Mouse (Mus musculus): ENCODE measurements around the gene Hist1h2ae.
A peak's percentile ranks its signal among the peaks of the same experiment; 100 is the strongest.
"Not testable (repeated sequence)": the region's sequence is repeated elsewhere in the genome, so short reads cannot be mapped to it uniquely, and the experiment has no call there.

The Hist1h2ae gene

DNA sequence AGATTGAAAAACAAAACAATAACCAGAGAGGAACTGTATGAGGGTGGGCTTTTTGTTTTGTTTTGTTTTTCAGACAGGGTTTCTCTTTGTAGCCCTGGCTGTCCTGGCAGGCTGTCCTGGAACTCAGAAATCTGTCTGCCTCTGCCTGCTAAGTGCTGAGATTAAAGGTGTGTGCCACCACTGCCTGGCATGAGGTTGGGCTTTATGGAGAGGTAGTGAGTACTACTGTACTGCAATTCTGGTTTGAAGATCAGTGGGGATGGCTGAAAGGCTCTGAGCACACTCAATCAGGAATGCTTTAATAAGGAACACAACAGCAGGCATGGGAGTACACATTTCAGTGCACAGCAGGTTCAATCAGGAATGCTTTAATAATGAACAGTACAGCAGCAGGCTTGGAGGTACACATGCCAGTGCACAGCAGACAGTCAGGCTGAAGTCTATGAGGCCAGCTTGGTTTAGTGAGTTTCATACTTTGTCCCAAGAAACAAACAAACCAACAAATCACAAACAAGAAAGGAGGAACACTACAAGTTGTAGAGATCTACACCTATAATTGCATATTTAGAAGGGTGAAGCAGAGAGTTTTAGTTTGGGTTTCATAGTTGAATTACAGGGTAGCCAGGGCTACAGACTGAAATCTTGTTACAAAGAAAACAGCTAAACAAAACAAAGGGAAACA, 12.5 kb upstream of the Hist1h2ae start:
- DNase-seq (ENCODE audit: low spot score in 2 of 2): no peak

- no peak for DNase-seq (ENCODE audit: low spot score in 2 of 2)
These were observed 11.4 kb upstream of the Hist1h2ae start for GRCm38 (mm10) chr13:23582219-23583056.

DNA sequence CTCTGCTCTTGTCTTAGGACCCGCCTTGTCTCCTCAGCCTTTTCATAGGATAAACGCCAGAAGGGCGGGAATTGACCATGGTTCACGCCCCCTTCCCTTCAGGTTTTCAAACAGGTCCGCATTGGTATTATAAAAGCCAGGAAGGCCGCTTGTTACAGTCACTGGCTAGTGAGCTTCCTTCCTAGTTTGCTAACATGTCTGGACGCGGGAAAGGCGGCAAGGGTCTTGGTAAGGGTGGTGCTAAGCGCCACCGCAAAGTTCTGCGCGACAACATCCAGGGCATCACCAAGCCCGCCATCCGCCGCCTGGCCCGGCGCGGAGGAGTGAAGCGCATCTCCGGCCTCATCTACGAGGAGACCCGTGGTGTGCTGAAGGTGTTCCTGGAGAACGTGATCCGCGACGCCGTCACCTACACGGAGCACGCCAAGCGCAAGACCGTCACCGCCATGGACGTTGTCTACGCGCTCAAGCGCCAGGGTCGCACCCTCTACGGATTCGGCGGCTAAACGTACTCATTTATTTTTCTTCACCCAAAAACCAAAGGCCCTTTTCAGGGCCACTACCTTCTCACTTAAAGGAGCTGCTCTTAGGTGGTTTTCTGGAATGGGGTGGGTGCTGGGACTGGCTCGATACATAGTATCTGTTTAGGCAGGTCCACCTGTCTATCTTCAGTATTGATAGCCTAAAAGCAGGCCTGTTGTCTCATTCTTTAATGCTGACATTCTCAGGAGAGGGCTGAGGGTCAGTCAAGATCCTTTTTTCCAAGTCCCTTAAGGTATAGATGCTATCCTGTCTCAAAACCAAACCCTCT, 10.6 kb upstream of the Hist1h2ae start, which contains the start of gene Hist1h4d:
Gene Hist1h4d, plus strand, starts transcription at position 191 of the 811 bp plus-strand sequence.
- peak; percentile 77 to 95 for DNase-seq (ENCODE audit: low spot score in 2 of 2)

DNA sequence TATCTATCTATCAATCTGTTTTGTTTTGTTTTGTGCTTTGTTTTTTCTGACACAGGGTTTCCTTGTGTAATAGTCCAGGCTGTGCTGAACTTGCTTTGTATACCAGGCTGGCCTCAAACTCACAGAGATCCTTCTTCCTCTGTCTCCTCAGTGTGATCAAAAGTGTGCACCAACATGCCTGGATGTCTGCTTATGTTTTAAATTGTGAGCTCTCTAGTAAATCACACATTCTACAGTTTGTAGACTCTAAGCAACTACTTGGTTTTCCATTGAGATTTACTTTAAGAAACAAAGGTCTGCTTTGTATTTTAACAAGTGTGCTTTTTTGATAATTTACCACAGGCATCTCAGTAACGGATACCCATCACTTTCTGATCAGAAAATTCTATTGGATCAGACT, 6.8 kb upstream of the Hist1h2ae start:
- no peak for DNase-seq (ENCODE audit: low spot score in 2 of 2)

DNA sequence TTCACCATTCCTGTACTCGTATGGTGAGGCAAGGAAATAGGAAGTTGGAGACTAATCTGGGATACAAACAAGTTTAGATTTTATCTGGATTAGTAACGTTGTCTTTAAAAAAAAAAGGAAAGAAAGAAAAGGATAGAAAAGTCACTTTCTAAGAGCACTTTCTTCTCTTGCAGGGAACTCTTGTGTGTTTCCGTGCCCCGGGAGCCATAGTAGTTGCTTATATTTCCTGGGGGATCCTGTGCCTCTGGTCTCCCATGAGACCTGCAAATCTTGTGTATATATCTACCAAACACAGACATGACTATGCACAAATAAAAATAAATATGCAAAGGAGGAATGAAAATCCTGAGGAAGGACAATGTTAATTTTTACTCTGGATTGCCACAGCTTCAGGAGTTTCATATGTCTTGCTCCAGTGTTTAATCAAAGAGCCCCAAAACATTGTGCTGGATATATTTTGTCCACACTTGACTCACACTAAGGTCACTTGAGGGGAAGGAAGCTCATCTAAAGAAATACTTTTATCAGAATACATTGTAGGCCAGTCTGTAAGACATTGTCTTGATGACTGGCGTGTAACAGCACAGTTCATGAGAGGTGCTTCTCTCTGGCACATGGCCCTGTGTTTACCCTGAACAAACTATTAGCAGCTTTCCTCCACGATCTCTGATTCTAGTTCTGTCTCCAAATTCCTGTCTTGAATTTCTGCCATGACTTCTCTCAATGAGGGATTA, 6.1 kb upstream of the Hist1h2ae start:
- DNase-seq (ENCODE audit: low spot score in 2 of 2): no peak

- no peak for DNase-seq (ENCODE audit: low spot score in 2 of 2)
These were observed 5.4 kb upstream of the Hist1h2ae start for GRCm38 (mm10) chr13:23576351-23576881.

DNA sequence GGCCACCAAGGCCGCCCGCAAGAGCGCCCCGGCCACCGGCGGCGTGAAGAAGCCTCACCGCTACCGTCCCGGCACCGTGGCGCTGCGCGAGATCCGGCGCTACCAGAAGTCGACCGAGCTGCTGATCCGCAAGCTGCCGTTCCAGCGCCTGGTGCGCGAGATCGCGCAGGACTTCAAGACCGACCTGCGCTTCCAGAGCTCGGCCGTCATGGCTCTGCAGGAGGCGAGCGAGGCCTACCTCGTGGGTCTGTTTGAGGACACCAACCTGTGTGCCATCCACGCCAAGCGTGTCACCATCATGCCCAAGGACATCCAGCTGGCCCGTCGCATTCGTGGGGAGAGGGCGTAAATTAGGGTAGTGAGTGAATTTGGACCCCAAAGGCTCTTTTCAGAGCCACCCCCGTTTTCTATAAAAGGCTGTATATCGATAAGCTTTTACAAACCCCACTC, 4.9 kb upstream of the Hist1h2ae start:
- DNase-seq (ENCODE audit: low spot score in 2 of 2): not testable (repeated sequence)

- DNase-seq (ENCODE audit: low spot score in 2 of 2): no peak
These were observed 4.3 kb upstream of the Hist1h2ae start, which contains the start of gene Hist1h3d for GRCm38 (mm10) chr13:23575271-23575851. Hist1h3d (plus strand) TSS chr13:23575763.

- DNase-seq (ENCODE audit: low spot score in 2 of 2): not testable (repeated sequence)
These were observed 3.6 kb upstream of the Hist1h2ae start for GRCm38 (mm10) chr13:23574546-23575170.

DNA sequence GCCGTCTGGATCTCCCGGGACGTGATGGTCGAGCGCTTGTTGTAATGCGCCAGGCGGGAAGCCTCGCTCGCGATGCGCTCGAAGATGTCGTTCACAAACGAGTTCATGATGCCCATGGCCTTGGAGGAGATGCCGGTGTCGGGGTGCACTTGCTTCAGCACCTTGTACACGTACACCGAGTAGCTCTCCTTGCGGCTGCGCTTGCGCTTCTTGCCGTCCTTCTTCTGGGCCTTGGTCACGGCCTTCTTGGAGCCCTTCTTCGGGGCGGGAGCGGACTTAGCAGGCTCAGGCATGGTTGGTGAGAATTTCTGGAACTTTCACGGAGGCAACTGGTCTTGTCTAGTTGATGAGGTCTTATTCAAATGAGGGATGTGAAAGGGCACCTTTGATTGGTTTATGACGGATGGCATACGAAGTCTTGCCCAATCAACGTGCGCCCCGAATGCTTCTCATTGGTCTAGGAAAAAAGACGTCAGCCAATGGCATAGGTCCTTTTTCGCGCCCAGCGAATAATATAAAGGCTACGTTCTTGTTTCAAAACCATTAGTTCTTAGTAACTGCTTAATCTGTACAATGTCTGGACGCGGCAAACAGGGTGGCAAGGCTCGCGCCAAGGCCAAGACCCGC, 3.0 kb upstream of the Hist1h2ae start, which contains the start of the genes Hist1h2bf and Hist1h2ad:
Gene Hist1h2bf, minus strand, starts transcription at position 299 of the 627 bp plus-strand sequence.
Gene Hist1h2ad, plus strand, starts transcription at position 484 of the 627 bp plus-strand sequence.
- peak; percentile 69 to 87 for DNase-seq (ENCODE audit: low spot score in 2 of 2)

GRCm38 (mm10) chr13:23573034-23573897, 2.2 kb upstream of the Hist1h2ae start:
- not testable (repeated sequence) for DNase-seq (ENCODE audit: low spot score in 2 of 2)

DNA sequence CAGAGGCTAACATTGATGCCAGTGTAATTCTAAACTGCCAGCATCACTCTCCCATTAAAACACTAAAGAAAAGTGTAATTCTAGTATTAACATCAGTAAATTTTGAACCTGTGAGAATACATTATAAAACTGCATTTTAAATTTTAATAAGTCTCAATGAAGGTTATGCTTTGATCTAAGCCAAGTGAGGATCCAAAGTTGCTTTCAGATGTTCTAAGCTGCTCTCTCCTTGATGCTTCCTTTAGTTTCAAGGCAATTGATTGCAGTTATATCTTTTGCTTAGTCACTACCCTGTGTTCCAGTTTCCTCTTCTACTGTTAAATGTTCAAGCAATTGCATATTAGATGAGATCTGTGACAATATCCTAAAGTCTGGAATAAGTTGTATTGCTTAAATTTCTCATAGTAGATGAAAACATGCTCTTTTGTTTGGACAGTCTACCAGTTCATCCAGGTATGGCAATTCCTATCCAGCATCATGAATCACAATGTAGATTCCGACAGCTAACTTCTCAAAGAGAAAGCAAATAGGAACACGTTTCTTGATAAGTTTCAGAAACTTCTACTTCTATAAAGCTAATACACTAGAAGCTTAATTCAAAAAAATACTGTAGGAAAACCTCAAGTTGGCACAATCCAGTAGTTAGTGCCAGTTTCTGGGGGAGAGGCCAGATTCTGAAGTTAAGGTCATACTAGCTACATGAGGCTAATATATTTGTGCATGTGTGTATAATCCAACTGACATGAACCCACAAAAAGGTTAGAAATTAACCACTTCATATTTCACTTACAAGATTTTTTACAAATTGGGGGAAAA, 1.4 kb upstream of the Hist1h2ae start:
- no peak for DNase-seq (ENCODE audit: low spot score in 2 of 2)

DNA sequence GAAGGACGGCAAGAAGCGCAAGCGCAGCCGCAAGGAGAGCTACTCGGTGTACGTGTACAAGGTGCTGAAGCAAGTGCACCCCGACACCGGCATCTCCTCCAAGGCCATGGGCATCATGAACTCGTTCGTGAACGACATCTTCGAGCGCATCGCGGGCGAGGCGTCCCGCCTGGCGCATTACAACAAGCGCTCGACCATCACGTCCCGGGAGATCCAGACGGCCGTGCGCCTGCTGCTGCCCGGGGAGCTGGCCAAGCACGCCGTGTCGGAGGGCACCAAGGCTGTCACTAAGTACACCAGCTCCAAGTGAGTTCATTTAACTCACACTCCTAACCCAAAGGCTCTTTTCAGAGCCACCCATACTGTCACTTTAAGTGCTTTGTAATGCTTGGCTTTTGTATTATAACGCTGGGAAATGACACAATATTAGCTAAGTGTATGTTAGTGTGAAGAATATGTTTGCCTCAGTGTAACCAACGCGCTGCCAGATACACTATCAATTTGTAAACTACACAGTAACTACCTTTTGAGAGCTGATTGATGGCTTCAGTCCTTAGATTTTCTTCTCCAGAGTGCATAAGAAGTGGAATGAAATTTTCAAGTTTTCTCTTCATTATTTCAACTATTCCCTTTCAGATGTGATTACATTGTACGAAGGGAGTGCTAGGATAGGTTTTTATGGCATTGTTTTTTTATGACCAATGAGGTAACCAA, 641 bp upstream of the Hist1h2ae start:
- DNase-seq (ENCODE audit: low spot score in 2 of 2): not testable (repeated sequence)

DNA sequence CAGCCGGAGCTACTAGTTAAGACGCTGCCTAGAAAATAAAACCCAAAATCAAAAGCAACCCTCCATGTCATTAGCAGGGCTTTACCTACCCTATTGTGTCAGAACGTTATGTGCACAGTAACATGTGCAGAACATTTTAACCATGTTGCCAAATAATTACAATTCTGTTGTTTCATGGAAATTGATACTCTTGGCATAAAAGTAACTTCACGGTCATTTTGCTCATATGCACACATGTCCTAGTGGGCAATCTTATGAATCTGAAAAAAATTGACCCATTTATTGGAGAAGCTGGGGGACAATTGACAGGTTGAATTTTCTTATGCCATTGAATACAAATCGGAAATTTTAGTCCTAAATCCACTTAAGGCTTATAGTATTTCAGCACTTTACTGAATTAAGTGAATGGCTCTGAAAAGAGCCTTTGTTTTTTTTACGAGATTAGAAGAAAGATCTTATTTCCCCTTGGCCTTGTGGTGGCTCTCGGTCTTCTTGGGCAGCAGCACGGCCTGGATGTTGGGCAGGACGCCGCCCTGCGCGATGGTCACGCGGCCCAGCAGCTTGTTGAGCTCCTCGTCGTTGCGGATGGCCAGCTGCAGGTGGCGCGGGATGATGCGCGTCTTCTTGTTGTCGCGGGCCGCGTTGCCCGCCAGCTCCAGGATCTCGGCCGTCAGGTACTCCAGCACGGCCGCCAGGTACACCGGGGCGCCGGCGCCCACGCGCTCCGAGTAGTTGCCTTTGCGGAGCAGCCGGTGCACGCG, 579 bp downstream of the Hist1h2ae start:
- DNase-seq (ENCODE audit: low spot score in 2 of 2): not testable (repeated sequence)

DNA sequence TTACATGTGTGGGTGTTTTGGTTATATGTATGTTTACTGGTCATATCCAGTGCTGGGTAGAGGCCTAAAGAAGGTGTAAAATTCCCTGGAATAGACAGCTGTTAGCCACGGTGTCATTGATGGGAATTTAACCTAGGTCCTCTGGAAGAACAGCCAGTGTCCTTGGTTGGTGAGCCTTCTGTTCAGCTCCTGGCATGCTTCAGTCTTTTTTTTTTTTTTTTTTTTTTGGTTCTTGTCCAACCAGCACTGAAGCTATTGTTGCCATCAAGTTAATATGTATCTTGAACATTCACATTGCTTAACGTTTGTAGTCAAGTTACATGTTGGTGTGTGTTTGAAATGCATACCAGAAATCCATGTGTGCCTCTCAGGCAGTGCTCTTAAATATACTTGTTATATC, 6.5 kb downstream of the Hist1h2ae start:
- no peak for DNase-seq (ENCODE audit: low spot score in 2 of 2)
